Mouse (Mus musculus) neural tube, embryonic 15.5 days (tissue): ENCODE measurements at regions not wholly inside any gene's neighbourhood (a gene's known extent, or its start where the extent isn't known, plus 50 kb on each side); places are given as distances from the start of the nearest gene placed in this dataset.
"Not testable (repeated sequence)": the region's sequence is repeated elsewhere in the genome, so short reads cannot be mapped to it uniquely, and the experiment has no call there.

Source experiments
- ATAC-seq: fragments of 200-750 bp; cut with Nextera tagmentation; 2 replicates; pipeline ENCODE4 v1.8.0; 2017; ENCODE audit warnings: mild to moderate bottlenecking, moderate TSS enrichment, moderate library complexity; ENCODE audit not compliant: low FRiP score
- H3K27ac ChIP-seq: fragments of 300-500 bp; sonication (generic); replicated peaks from 2 replicates; pipeline ENCODE4 v1.5.1; 2015; ENCODE audit warnings: mild to moderate bottlenecking, inconsistent platforms
- H3K27me3 ChIP-seq: fragments of 300-500 bp; sonication (generic); replicated peaks from 2 replicates; pipeline ENCODE4 v1.6.1; 2015; ENCODE audit warnings: inconsistent platforms
- H3K36me3 ChIP-seq: fragments of 300-500 bp; sonication (generic); 2 replicates; pipeline ENCODE4 v1.6.1; 2015; ENCODE audit warnings: inconsistent platforms
- H3K4me1 ChIP-seq: fragments of 300-500 bp; sonication (generic); 2 replicates; pipeline ENCODE4 v1.6.1; 2015; ENCODE audit warnings: inconsistent platforms
- H3K4me2 ChIP-seq: fragments of 300-500 bp; sonication (generic); 2 replicates; pipeline ENCODE4 v1.6.1; 2015; ENCODE audit warnings: inconsistent platforms, mild to moderate bottlenecking, moderate library complexity
- H3K4me3 ChIP-seq: fragments of 300-500 bp; sonication (generic); replicated peaks from 2 replicates; pipeline ENCODE4 v1.5.1; 2015; ENCODE audit warnings: mild to moderate bottlenecking, inconsistent platforms
- H3K9ac ChIP-seq: fragments of 300-500 bp; sonication (generic); replicated peaks from 2 replicates; pipeline ENCODE4 v1.6.1; 2015; ENCODE audit warnings: mild to moderate bottlenecking, inconsistent platforms
- H3K9me3 ChIP-seq: fragments of 300-500 bp; sonication (generic); replicated peaks from 2 replicates; pipeline ENCODE4 v1.6.1; 2016; ENCODE audit warnings: inconsistent platforms
- WGBS: fragments of 180-500 bp; shearing (Covaris S2); methylation state at CpG from one replicate; pipeline ENCODE4 v1.1.7; 2015; ENCODE audit warnings: mixed read lengths; 5-methylcytosine and 5-hydroxymethylcytosine counted together

DNA sequence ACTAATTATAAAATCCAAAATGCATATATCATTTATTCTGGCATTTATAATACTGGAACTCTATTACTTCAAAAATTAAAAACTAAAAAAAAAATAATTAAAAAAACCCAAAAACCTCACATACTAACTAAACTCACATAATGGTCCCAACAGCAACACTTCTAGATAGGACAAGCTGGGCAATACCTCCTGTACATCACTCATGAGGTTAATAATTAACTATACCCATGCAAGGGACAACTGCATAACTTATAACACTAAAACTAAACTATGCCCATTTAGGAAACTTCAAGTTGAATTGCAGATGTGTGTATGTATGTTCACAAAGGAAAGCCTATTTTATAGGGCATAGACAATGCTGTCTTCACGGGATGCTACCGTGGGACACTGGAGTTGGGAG lies 263.0 kb upstream of the Smim15 start:
- H3K9me3 ChIP-seq: no peaks in the 10 kb centered on the region
- ATAC-seq: no peak
- no peak overlapping the region for H3K4me3 ChIP-seq
- H3K36me3 ChIP-seq: no peaks in the 10 kb centered on the region
- H3K9ac ChIP-seq: no peak overlapping the region
- 90% methylated on average over 2 of the region's 2 CpGs for WGBS
- peaks cover 8% of the 10 kb centered on the region for H3K4me1 ChIP-seq
- no peaks in the 10 kb centered on the region for H3K27me3 ChIP-seq
- no peak overlapping the region for H3K4me2 ChIP-seq
- no peak overlapping the region for H3K27ac ChIP-seq

GRCm38 (mm10) chr13:107779591-107779990 lies 264.7 kb upstream of the Smim15 start:
- Histone ChIP-seq H3K9ac (no peak overlapping the region), H3K9me3 (no peaks in the 10 kb centered on the region), H3K4me3 (no peak overlapping the region), H3K27me3 (no peaks in the 10 kb centered on the region), H3K4me2 (no peak overlapping the region), H3K27ac (no peak overlapping the region), H3K36me3 (no peaks in the 10 kb centered on the region), H3K4me1 (peaks cover 5% of the 10 kb centered on the region)
- no peak for ATAC-seq
- 97% methylated on average over 4 of the region's 4 CpGs for WGBS

DNA sequence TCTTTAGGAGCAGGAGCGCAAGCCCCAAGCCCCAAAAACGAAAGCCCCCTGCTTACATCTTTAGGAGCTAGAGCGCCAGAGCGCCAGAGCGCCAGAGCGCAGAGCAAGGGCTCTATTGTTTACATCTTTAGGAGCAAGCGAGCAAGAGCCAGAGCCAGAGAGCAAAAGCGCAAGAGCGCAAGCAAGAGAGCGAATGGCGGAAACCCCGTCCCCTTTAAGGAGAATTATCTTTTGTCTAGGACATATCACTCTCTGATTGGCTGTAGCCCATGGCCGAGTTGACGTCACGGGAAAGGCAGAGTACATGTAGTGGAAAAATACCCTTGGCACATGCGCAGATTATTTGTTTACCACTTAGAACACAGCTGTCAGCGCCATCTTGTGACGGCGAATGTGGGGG lies 269.7 kb upstream of the Smim15 start:
- 91% methylated on average over 19 of the region's 19 CpGs for WGBS
- not testable (repeated sequence) for ATAC-seq, H3K9ac ChIP-seq

GRCm38 (mm10) chr13:107767262-107767624 lies 277.0 kb upstream of the Smim15 start:
- Histone ChIP-seq H3K9ac (no peak overlapping the region), H3K36me3 (peaks cover 8% of the 10 kb centered on the region; the same call in 1 of the 2 replicates), H3K4me1 (peaks cover 33% of the 10 kb centered on the region), H3K27me3 (no peaks in the 10 kb centered on the region), H3K4me2 (no peak overlapping the region), H3K27ac (peak overlapping the region; percentile 61; the same call in 1 of the 2 replicates), H3K9me3 (no peaks in the 10 kb centered on the region), H3K4me3 (no peak overlapping the region)
- ATAC-seq: peak; percentile 85
- WGBS: 18% methylated on average over 2 of the region's 2 CpGs

More for the DNA sequence above, 269.7 kb upstream of the Smim15 start:
- not testable (repeated sequence) for H3K27ac ChIP-seq, H3K36me3 ChIP-seq, H3K9me3 ChIP-seq, H3K4me3 ChIP-seq, H3K4me2 ChIP-seq, H3K4me1 ChIP-seq, H3K27me3 ChIP-seq

- Histone ChIP-seq H3K4me2 (no peak overlapping the region), H3K27me3 (no peaks in the 10 kb centered on the region), H3K9me3 (no peaks in the 10 kb centered on the region), H3K36me3 (peaks cover 7% of the 10 kb centered on the region; the same call in 1 of the 2 replicates), H3K4me3 (no peak overlapping the region), H3K27ac (peak overlapping the region; percentile 61), H3K4me1 (peaks cover 33% of the 10 kb centered on the region), H3K9ac (no peak overlapping the region)
- 35% methylated on average over 13 of the region's 13 CpGs for WGBS
- ATAC-seq: peak; percentile 80; the same call in 1 of the 2 replicates
Measured at GRCm38 (mm10) chr13:107766397-107767261, 277.6 kb upstream of the Smim15 start.

GRCm38 (mm10) chr13:107763911-107764310 lies 280.3 kb upstream of the Smim15 start:
- 95% methylated on average over 5 of the region's 5 CpGs for WGBS
- Histone ChIP-seq H3K27me3 (no peaks in the 10 kb centered on the region), H3K9ac (no peak overlapping the region), H3K36me3 (0 out of 2 replicates have a peak, but pooled peaks cover 2% of the 10 kb centered on the region), H3K4me3 (no peak overlapping the region), H3K4me2 (no peak overlapping the region), H3K4me1 (peaks cover 33% of the 10 kb centered on the region), H3K27ac (no peak overlapping the region), H3K9me3 (no peaks in the 10 kb centered on the region)
- ATAC-seq: no peak

GRCm38 (mm10) chr13:107760511-107760910 lies 283.7 kb upstream of the Smim15 start:
- 61% methylated on average over 8 of the region's 8 CpGs for WGBS
- no peaks in the 10 kb centered on the region for H3K27me3 ChIP-seq
- ATAC-seq: no peak
- H3K36me3 ChIP-seq: no peaks in the 10 kb centered on the region
- no peak overlapping the region for H3K4me2 ChIP-seq
- H3K27ac ChIP-seq: no peak overlapping the region
- H3K9ac ChIP-seq: no peak overlapping the region
- no peak overlapping the region for H3K4me3 ChIP-seq
- no peaks in the 10 kb centered on the region for H3K9me3 ChIP-seq
- peaks cover 17% of the 10 kb centered on the region for H3K4me1 ChIP-seq

- H3K9me3 ChIP-seq: no peaks in the 10 kb centered on the region
- H3K27ac ChIP-seq: no peak overlapping the region
- whole genome bisulfite sequencing: 71% methylated on average over 13 of the region's 13 CpGs
- no peak for ATAC-seq
- H3K4me3 ChIP-seq: no peak overlapping the region
- H3K4me1 ChIP-seq: peaks cover 8% of the 10 kb centered on the region; the same call in 1 of the 2 replicates
- no peaks in the 10 kb centered on the region for H3K36me3 ChIP-seq
- no peak overlapping the region for H3K4me2 ChIP-seq
- H3K27me3 ChIP-seq: no peaks in the 10 kb centered on the region
- no peak overlapping the region for H3K9ac ChIP-seq
Measured at GRCm38 (mm10) chr13:107758327-107759095, 285.7 kb upstream of the Smim15 start.

- WGBS: 71% methylated on average over 3 of the region's 3 CpGs
- Histone ChIP-seq H3K27ac (no peak overlapping the region), H3K9me3 (no peaks in the 10 kb centered on the region), H3K4me2 (no peak overlapping the region), H3K36me3 (no peaks in the 10 kb centered on the region), H3K9ac (no peak overlapping the region), H3K27me3 (no peaks in the 10 kb centered on the region), H3K4me1 (peaks cover 4% of the 10 kb centered on the region; the same call in 1 of the 2 replicates), H3K4me3 (no peak overlapping the region)
- ATAC-seq: no peak
Measured at GRCm38 (mm10) chr13:107752745-107753144, 291.5 kb upstream of the Smim15 start.

DNA sequence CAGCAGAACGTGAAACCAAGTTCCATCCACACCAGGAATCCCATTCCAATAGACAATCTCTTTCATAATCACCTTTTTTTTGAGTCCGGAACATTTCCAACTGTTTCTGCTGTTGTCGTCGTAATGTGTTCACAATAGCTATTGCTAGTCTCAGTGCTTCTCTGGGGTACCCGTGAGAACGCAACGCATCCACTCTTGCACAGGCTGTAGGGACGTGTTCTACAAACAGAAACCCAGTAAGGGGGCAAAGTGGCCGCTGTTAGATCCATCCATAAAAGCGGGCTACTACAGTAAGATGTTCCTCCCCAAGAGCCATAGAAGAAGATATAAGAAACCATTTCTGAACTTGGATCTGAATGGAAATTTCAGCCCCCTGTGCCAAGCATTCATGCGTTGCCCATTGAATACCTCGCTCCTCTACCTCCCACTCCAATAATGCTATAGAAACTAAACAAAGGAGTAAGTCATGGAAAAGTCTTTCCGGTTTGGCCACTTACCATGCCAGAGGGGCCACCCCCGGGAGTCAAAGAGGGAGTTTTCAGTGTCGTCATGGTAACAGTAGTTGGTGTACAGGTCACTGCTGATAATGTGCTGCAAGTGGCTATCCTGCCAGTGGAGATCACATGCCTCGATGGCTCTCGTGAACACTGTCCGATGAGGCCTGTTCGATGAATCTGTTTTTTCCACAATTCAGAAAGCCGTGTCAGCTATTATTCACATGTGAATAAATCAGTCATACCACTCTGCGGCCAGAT lies 300.6 kb upstream of the Smim15 start:
- Histone ChIP-seq H3K27ac (peak overlapping the region; percentile 10), H3K36me3 (peaks cover 12% of the 10 kb centered on the region; the same call in 1 of the 2 replicates)

DNA sequence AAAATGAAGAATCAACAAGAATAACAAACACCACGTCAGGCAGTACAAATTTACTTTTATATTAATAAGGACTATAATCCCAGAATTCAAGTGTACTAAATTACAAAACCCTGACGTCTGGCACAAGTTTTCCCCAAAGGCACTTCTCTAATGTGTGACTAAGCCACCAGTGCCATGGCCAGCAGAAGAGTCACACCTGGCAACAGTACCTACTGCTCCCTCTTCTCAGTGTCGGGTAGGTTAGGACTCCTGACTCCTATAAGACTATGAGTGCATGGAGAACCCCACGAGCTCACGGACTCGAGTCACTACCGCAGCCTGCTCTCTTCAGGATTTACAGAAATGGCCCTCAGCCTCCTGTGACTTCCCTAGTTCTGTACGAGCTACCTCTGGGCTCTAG lies 307.7 kb upstream of the Smim15 start:
- ATAC-seq: no peak
- Histone ChIP-seq H3K4me3 (no peak overlapping the region), H3K36me3 (peaks cover 16% of the 10 kb centered on the region), H3K9me3 (no peaks in the 10 kb centered on the region), H3K4me2 (no peak overlapping the region), H3K27ac (no peak overlapping the region), H3K9ac (no peak overlapping the region), H3K4me1 (peaks cover 2% of the 10 kb centered on the region; the same call in 1 of the 2 replicates), H3K27me3 (no peaks in the 10 kb centered on the region)
- 84% methylated on average over 8 of the region's 8 CpGs for WGBS

More for the DNA sequence above, 300.6 kb upstream of the Smim15 start:
- Histone ChIP-seq H3K4me2 (no peak overlapping the region), H3K4me1 (peaks cover 10% of the 10 kb centered on the region), H3K9ac (no peak overlapping the region), H3K27me3 (no peaks in the 10 kb centered on the region), H3K4me3 (no peak overlapping the region), H3K9me3 (no peaks in the 10 kb centered on the region)
- WGBS: 24% methylated on average over 21 of the region's 21 CpGs
- ATAC-seq: peak; percentile 43; the same call in 1 of the 2 replicates
